Mouse (Mus musculus) forebrain, embryonic 16.5 days (tissue): ENCODE measurements around the gene Cacna1c. TPM values are rescaled to one million over a fixed set of nuclear protein-coding genes. Genes with fewer than 3 reads are reported as not detected.

Experiments used
- ATAC-seq: fragments of 200-750 bp; cut with Nextera tagmentation; 2 replicates; pipeline ENCODE4 v1.8.0; 2017; ENCODE audit warnings: mild to moderate bottlenecking, moderate library complexity
- H3K27ac ChIP-seq: fragments of 300-500 bp; sonication (generic); 2 replicates; pipeline ENCODE4 v1.5.1; 2014; ENCODE audit warnings: low read length, control low read depth
- H3K27me3 ChIP-seq: fragments of 300-500 bp; sonication (generic); replicated peaks from 2 replicates; pipeline ENCODE4 v1.6.1; 2014; ENCODE audit warnings: low read length; ENCODE audit not compliant: control insufficient read depth, insufficient read depth
- H3K36me3 ChIP-seq: fragments of 300-500 bp; sonication (generic); 2 replicates; pipeline ENCODE4 v1.6.1; 2014; ENCODE audit not compliant: control insufficient read depth, insufficient read depth
- H3K4me1 ChIP-seq: fragments of 300-500 bp; sonication (generic); replicated peaks from 2 replicates; pipeline ENCODE4 v1.6.1; 2014; ENCODE audit warnings: low read length; ENCODE audit not compliant: control insufficient read depth, insufficient read depth
- H3K4me2 ChIP-seq: fragments of 300-500 bp; sonication (generic); 2 replicates; pipeline ENCODE4 v1.6.1; 2014; ENCODE audit warnings: mild to moderate bottlenecking, low read length, control low read depth
- H3K4me3 ChIP-seq: fragments of 300-500 bp; sonication (generic); replicated peaks from 2 replicates; pipeline ENCODE4 v1.5.1; 2014; ENCODE audit warnings: mild to moderate bottlenecking, low read length, control low read depth
- H3K9ac ChIP-seq: fragments of 300-500 bp; sonication (generic); replicated peaks from 2 replicates; pipeline ENCODE4 v1.6.1; 2014; ENCODE audit warnings: low read depth, low read length, control low read depth
- H3K9me3 ChIP-seq: fragments of 300-500 bp; sonication (generic); 2 replicates; pipeline ENCODE4 v1.6.1; 2016; ENCODE audit warnings: low read length; ENCODE audit not compliant: control insufficient read depth
- WGBS: fragments of 180-500 bp; shearing (Covaris S2); extraction: QIAGEN DNeasy Blood & Tissue Kit; methylation state at CpG from one replicate; pipeline ENCODE4 v1.1.7; 2014; 5-methylcytosine and 5-hydroxymethylcytosine counted together
- polyA plus RNA-seq: library from polyadenylated mRNA; unstranded; fragments of >200 nt; fragmentation: Nextera tagmentation; extraction: Ambion mirVana; gene quantifications from 2 replicates; pipeline ENCODE4 v1.2.1, GENCODE M21; 2015

The Cacna1c gene
- polyA plus RNA-seq, 1 experiment from 2014 or later = 9.8 TPM

DNA sequence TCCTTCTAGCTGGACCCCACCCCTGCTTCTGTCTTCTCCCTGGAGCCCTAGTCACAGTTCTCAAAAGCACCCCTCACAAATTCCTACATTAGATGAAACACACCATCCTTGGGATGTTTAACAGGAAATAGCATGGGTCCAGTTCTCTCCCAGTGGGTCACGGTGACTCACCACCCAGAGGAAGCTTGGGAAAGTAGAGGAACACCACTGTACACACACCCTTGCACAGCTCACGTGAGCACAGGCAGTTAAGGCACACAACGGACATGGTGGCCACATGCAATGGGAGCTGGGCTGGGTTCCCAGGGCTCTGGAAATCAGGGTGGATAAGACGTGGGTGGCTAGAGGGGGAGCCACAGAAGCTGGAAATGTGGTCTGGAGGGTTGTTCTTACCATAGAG is 566.2 kb downstream of the Cacna1c start:
- WGBS = 78% methylated on average over 4 of the region's 4 CpGs
- no peak overlapping the region for H3K9ac ChIP-seq
- H3K27me3 ChIP-seq = no peaks in the 10 kb centered on the region
- no peak overlapping the region for H3K4me3 ChIP-seq
- H3K4me2 ChIP-seq = no peak overlapping the region
- peaks cover 2% of the 10 kb centered on the region; the same call in 1 of the 2 replicates for H3K36me3 ChIP-seq
- no peaks in the 10 kb centered on the region for H3K4me1 ChIP-seq
- no peaks in the 10 kb centered on the region for H3K9me3 ChIP-seq
- H3K27ac ChIP-seq = no peak overlapping the region
- ATAC-seq = no peak

DNA sequence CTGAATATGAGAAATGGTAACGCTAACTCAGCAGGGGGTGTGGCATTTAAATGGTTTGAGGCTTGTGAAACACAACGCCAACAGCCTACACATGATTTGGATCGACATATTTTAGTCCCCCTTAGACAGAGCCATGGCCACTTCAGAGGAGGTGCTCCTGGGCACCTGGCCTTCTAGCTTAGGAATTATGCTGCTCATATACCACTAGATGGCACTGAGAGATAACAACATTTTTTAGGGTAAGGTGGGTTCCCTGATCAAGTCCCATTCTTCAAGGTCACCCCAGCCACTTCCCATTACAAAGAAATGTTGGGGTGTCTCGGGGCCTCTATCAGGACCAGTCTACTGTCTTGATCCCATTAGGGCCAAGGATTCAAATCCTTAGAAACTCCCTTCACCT is 570.0 kb downstream of the Cacna1c start:
- Histone ChIP-seq H3K27ac (no peak overlapping the region), H3K9ac (no peak overlapping the region), H3K4me3 (no peak overlapping the region), H3K9me3 (no peaks in the 10 kb centered on the region), H3K4me1 (no peaks in the 10 kb centered on the region), H3K27me3 (no peaks in the 10 kb centered on the region), H3K4me2 (no peak overlapping the region), H3K36me3 (no peaks in the 10 kb centered on the region)
- 57% methylated on average over 4 of the region's 4 CpGs for WGBS
- ATAC-seq = peak; percentile 49; the same call in 1 of the 2 replicates

DNA sequence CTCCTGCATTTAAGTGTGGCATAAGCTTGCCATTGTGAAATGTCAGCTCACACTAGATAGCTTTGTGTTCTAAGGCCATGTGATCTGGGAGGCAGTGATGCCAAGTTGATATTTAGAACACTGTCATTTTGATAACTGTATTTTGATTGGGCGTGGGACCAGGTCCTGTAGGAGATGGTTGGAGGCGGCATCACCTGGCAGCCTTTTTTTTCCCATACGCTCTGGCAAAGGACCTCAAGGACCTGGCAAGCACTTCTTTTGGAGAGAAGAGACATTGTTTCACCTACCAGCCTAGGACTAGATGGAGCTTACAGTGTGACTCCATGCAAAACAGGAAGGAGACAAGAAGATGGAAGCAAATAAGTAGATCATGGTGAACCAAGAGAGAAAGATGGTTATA is 572.6 kb downstream of the Cacna1c start:
- ATAC-seq = no peak
- Histone ChIP-seq H3K4me1 (no peaks in the 10 kb centered on the region), H3K9me3 (no peaks in the 10 kb centered on the region), H3K36me3 (0 out of 2 replicates have a peak, but pooled peaks cover 3% of the 10 kb centered on the region), H3K4me2 (no peak overlapping the region), H3K27ac (no peak overlapping the region), H3K9ac (no peak overlapping the region), H3K4me3 (no peak overlapping the region), H3K27me3 (no peaks in the 10 kb centered on the region)
- whole genome bisulfite sequencing = 95% methylated on average over 3 of the region's 3 CpGs

DNA sequence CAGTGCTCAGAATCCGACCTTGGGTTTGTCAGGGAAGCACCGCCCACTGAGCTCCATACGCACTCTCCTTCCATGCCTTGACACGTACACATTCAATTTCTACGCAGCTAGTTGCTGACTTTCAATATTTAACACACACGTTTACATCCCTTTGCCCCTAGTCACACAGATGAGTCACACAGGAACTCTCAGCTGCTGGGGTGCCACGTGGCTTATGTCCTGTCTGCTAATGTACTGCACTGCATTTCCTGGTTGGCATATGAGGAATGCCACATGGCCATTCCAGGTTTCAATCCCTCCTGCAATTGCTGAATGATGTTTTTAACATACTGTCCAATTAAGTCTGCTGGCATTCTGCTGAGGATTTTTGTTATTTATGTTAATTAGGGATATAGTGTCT is 574.4 kb downstream of the Cacna1c start:
- no peaks in the 10 kb centered on the region for H3K9me3 ChIP-seq
- H3K27ac ChIP-seq = no peak overlapping the region
- H3K4me2 ChIP-seq = no peak overlapping the region
- H3K4me3 ChIP-seq = no peak overlapping the region
- H3K9ac ChIP-seq = no peak overlapping the region
- no peaks in the 10 kb centered on the region for H3K4me1 ChIP-seq
- 63% methylated on average over 7 of the region's 7 CpGs for WGBS
- H3K27me3 ChIP-seq = no peaks in the 10 kb centered on the region
- 0 out of 2 replicates have a peak, but pooled peaks cover 3% of the 10 kb centered on the region for H3K36me3 ChIP-seq
- ATAC-seq = peak; percentile 52; the same call in 1 of the 2 replicates

DNA sequence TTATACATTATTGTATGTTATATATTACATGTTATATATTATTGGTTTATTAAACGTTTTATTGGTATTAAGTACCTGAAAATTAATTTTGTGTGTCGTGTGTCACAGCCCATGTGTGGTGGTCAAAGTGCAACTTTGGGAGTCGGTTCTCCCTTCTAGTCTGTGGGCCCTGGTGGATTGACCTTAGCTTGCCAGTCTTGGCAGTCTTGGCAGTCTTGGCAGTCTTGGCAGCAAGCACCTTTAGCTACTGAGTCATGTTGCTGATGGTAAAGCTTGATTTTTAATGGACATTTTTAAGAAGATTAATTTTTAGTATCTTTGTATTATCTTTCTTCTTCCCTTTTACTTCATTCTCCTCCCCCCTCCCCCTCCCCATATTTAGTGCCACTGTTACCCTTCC is 574.8 kb downstream of the Cacna1c start:
- Histone ChIP-seq H3K4me1 (no peaks in the 10 kb centered on the region), H3K4me2 (no peak overlapping the region), H3K36me3 (0 out of 2 replicates have a peak, but pooled peaks cover 3% of the 10 kb centered on the region), H3K27ac (no peak overlapping the region), H3K9ac (no peak overlapping the region), H3K27me3 (no peaks in the 10 kb centered on the region), H3K9me3 (no peaks in the 10 kb centered on the region), H3K4me3 (no peak overlapping the region)
- WGBS = 89% methylated on average over 3 of the region's 3 CpGs
- ATAC-seq = no peak

DNA sequence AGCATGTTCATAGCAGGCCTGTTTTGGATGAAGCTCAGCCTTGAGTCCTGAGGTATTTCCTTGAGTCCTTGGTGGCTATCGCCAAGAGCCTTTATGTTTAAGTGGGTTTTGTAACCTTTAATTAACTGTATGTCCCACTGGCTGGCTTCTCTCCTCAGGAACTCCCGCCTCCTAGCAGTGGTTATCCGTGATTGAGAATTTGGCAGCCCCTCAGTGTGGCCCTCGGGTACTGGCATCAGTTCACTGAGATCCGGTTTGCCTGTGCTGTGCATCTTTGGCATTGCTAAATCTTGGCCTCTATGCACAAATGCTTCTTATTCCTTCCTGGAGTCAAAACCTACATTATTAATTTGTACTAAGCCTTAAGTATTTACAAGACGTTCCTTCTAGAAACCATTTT is 587.3 kb downstream of the Cacna1c start:
- H3K36me3 ChIP-seq = 0 out of 2 replicates have a peak, but pooled peaks cover 2% of the 10 kb centered on the region

DNA sequence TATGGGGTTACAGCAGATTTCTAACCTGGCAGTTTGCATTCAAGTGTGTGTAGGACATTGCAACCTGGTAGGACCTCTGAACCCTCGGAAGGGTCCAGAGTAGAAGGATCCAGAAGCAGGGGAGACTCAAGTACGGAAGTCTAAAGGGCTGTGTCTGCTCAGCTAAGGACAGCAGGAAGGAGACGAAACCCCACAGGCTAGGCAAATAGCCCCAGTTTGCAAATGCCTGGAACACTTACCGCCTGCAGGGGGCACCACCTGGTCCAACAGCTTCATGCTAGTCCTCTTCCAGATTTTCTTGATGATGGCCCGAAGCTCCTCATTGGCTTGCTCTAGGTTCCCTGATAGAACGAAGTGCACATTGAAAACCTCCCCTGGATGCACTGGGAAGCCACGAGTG is 590.2 kb downstream of the Cacna1c start:
- no peaks in the 10 kb centered on the region for H3K9me3 ChIP-seq
- no peak overlapping the region for H3K4me3 ChIP-seq
- H3K4me2 ChIP-seq = no peak overlapping the region
- no peaks in the 10 kb centered on the region for H3K4me1 ChIP-seq
- ATAC-seq = no peak
- no peak overlapping the region for H3K9ac ChIP-seq
- H3K27me3 ChIP-seq = no peaks in the 10 kb centered on the region
- peaks cover 2% of the 10 kb centered on the region for H3K36me3 ChIP-seq
- no peak overlapping the region for H3K27ac ChIP-seq
- WGBS = 70% methylated on average over 7 of the region's 7 CpGs

More for the DNA sequence above, 587.3 kb downstream of the Cacna1c start:
- Histone ChIP-seq H3K4me1 (no peaks in the 10 kb centered on the region), H3K27ac (no peak overlapping the region), H3K9me3 (no peaks in the 10 kb centered on the region), H3K27me3 (no peaks in the 10 kb centered on the region), H3K4me2 (no peak overlapping the region), H3K4me3 (no peak overlapping the region), H3K9ac (no peak overlapping the region)
- no peak for ATAC-seq
- 63% methylated on average over 6 of the region's 6 CpGs for WGBS

DNA sequence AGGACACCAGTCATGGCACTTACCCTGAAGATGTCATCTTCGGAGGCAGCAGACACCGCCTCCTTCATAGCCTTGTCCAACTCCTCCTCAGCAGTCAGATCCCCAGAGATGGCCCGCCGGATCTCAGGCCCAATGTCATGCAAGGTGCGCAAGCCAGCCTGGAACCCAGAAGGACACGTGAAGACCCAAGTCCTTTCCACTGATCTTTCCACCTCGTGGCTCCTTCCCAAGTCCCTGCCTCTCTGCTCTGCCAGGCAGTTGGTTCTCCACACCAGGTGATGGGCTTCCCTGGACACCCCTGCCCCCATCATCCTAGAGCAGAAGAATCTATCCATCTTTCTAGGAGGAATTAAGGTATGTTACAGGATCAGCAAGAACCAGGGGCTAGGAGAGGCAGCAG is 592.4 kb downstream of the Cacna1c start:
- Histone ChIP-seq H3K4me2 (no peak overlapping the region), H3K27ac (no peak overlapping the region), H3K4me3 (no peak overlapping the region), H3K9ac (no peak overlapping the region), H3K36me3 (peaks cover 2% of the 10 kb centered on the region), H3K4me1 (no peaks in the 10 kb centered on the region), H3K27me3 (no peaks in the 10 kb centered on the region), H3K9me3 (no peaks in the 10 kb centered on the region)
- no peak for ATAC-seq
- 92% methylated on average over 7 of the region's 7 CpGs for WGBS

DNA sequence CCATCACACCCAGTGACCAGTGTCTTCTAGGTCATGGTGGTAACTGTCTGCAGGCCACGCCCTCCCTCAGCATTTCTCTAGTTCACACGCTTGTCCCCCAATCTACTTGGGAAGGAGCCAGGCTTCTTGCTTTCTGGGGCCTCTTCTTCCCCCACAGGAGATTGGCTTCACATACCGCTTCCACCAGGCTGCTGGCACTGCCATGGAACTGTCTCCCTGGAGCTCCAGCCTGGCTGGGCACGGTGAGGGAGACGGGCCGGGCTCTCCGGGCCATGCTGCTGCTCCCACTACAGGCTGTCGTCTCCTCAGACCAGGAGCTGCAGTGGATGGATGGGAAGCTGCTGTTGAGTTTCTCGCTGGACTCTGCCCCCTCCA is 600.5 kb downstream of the Cacna1c start:
- no peak overlapping the region for H3K27ac ChIP-seq
- H3K27me3 ChIP-seq = peaks cover 4% of the 10 kb centered on the region; the same call in 1 of the 2 replicates
- WGBS = 54% methylated on average over 9 of the region's 9 CpGs
- no peaks in the 10 kb centered on the region for H3K9me3 ChIP-seq
- H3K4me2 ChIP-seq = no peak overlapping the region
- peaks cover 10% of the 10 kb centered on the region for H3K4me1 ChIP-seq
- no peak overlapping the region for H3K4me3 ChIP-seq
- H3K9ac ChIP-seq = no peak overlapping the region
- no peak for ATAC-seq
- H3K36me3 ChIP-seq = peaks cover 2% of the 10 kb centered on the region; the same call in 1 of the 2 replicates
